Mouse (Mus musculus): ENCODE results near the gene Endou. TPM values are rescaled to one million over a fixed set of nuclear protein-coding genes. Genes with fewer than 3 reads are reported as not detected.

The Endou gene
- polyA plus RNA-seq, 1 experiment from 2014 or later = 0.66 TPM

DNA sequence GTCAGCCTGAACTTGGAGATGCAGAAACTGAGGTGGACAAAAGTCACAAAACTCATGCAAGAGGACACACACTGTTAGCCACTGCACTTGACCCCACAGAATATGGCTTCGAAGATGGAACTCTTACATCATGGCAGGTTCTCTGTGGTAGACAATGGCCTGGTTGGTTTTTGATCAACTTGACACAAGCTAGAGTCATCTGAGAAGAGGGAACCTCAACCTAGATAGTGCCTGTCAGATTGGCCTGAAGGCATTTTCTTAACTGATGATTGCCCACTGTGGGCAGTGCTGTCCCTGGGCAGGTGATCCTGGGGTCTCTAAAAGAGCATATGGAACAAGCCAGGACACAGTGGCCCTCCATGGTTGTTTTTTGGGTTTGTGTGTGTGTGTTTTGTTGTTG lies 15.4 kb downstream of the Endou start:
- H3K4me3 ChIP-seq (ENCODE audit: inconsistent target) = no peak overlapping the region
- no peaks in the 10 kb centered on the region for H3K79me2 ChIP-seq (ENCODE audit: inconsistent target)
- 91% methylated on average over 1 of the region's 1 CpGs for WGBS (ENCODE audit: missing documents)
- no peak overlapping the region for H3K27ac ChIP-seq
- H3K36me3 ChIP-seq (ENCODE audit: inconsistent target) = no peaks in the 10 kb centered on the region

DNA sequence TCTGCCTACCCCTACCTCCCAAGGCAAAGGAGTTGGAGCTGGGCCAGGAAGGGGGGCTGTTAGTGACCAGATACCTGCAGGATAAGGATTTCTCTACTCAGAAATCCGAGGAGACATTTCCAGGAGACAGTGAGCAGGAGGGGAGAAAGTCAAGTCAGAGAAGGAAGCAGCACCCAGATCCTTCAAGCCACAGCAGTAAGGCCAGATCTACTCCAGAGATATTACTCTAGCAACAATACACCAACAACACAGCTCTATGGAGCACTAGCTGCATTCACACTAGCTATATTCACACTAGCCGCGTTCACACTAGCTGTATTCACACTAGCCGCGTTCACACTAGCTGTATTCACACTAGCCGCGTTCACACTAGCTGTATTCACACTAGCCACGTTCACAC lies 16.1 kb downstream of the Endou start:
- no peaks in the 10 kb centered on the region for H3K79me2 ChIP-seq (ENCODE audit: inconsistent target)
- no peaks in the 10 kb centered on the region for H3K36me3 ChIP-seq (ENCODE audit: inconsistent target)
- no peak overlapping the region for H3K4me3 ChIP-seq (ENCODE audit: inconsistent target)
- no peak overlapping the region for H3K27ac ChIP-seq
- WGBS (ENCODE audit: missing documents) = 96% methylated on average over 8 of the region's 8 CpGs

DNA sequence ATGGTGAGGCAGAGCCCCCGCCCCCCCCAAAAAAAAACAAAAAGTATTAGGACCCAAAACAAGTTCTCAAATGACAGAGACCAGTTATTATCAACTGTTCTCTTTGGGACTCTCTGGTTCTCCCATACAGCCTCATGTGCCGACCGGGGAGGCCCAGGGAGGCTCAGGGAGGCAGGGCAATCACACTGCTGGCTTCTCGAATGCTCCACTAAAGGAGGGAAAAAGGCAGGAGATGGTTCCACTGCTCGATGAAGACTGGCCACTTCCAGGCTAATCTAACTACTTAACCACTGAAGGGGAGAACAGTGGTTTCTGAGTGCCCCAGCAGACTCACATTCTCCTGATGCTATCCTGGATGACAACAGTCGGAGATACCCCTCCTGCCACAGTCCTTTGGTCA lies 18.6 kb downstream of the Endou start:
- H3K36me3 ChIP-seq (ENCODE audit: inconsistent target) = no peaks in the 10 kb centered on the region
- H3K27ac ChIP-seq = no peak overlapping the region
- H3K79me2 ChIP-seq (ENCODE audit: inconsistent target) = no peaks in the 10 kb centered on the region
- no peak overlapping the region for H3K4me3 ChIP-seq (ENCODE audit: inconsistent target)
- WGBS (ENCODE audit: missing documents) = 85% methylated on average over 6 of the region's 6 CpGs

DNA sequence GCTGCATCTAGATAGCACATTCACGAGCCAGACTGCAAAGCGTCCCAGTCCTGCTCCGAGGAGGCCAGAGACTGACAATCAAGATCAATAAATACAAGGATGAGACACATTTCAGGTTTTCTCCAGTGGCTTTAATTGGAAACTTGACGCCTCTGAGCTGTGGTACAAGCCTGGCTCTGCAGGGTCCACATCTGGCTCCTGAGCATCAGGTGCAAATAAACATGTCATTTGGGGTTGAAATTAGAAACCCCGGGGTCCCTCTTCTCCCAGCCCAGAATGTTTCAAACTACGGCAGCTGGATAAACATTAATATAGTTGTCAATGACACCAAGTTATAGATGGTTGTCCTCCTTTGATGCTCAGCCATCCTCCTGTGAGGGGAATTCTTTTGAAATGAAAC lies 20.2 kb downstream of the Endou start:
- H3K79me2 ChIP-seq (ENCODE audit: inconsistent target) = no peaks in the 10 kb centered on the region
- H3K4me3 ChIP-seq (ENCODE audit: inconsistent target) = no peak overlapping the region
- H3K27ac ChIP-seq = no peak overlapping the region
- WGBS (ENCODE audit: missing documents) = 95% methylated on average over 6 of the region's 6 CpGs
- no peaks in the 10 kb centered on the region for H3K36me3 ChIP-seq (ENCODE audit: inconsistent target)

DNA sequence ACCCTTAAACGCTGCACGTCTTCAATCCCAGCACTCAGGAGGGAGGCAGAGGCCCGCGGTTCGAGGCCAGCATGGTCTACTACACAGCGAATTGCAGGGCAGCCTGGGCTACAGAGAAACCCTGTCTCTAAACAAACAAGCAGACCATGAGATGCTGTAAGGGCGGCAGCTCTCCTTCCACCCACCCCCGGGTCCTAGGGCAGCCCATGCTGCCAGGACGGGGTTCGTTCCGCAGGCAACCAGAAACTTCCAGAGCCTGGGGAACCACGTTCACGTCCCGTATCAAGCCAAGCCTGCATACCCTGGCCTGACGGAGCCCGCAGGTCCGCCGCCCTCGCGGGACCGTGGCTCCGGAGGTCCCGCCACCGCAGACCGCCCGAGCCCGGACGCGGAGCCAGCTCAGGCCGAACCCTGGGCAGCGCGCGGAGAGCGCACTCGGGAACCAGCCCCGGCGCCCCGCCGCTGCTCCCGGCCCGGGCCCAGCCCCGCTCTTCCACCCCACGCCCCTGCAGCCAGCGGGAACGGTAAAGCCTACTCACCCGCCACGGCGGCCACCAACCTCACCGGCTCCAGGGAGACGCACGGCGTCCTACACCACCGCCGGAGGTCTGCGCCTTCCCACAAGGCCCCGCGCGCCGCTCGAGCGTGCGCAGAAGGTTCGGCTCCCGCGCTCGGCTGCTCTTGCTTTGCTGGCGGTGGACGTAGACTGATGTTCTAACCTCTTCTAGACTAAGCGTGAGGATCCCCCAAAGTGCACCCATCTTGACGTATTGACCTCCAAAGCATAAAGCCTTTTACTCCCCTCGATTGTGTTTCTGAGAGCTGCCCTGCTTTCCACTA lies 25.7 kb downstream of the Endou start, which contains the start of gene Rpap3:
TSS of gene Rpap3 (minus strand) at position 615 of the 840 bp plus-strand sequence.
- Histone ChIP-seq H3K36me3 (ENCODE audit: inconsistent target) (peaks cover 9% of the 10 kb centered on the region; the same call in 1 of the 2 replicates), H3K79me2 (ENCODE audit: inconsistent target) (peaks cover 10% of the 10 kb centered on the region; the same call in 1 of the 2 replicates), H3K27ac (no peak within 1 kb of the TSS), H3K4me3 (ENCODE audit: inconsistent target) (peak within 1 kb of the TSS; percentile 67)
- WGBS (ENCODE audit: missing documents) = under 1% methylated on average over 71 of the region's 71 CpGs

DNA sequence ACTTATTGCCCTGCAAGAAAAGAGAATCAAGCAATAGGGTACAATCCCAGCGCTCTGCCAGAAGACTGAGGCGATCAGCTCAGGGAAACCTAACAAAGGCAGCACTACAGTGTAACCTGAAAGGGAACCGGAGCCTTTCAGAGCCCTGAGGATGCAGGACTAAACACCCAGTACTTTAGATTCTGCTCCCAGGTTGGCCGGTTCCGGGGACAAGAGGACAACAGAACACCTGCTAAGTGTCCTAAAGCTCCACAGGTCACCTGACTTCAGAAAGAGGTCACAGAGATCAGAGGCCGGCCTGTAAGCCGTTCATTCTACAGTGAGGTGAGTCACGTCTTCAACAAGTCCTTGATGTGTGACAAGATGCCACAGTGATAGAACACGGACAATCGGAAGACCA lies 34.5 kb downstream of the Endou start:
- Histone ChIP-seq H3K79me2 (ENCODE audit: inconsistent target) (no peaks in the 10 kb centered on the region), H3K36me3 (ENCODE audit: inconsistent target) (peaks cover 42% of the 10 kb centered on the region), H3K27ac (no peak overlapping the region), H3K4me3 (ENCODE audit: inconsistent target) (no peak overlapping the region)
- 98% methylated on average over 10 of the region's 10 CpGs for WGBS (ENCODE audit: missing documents)

DNA sequence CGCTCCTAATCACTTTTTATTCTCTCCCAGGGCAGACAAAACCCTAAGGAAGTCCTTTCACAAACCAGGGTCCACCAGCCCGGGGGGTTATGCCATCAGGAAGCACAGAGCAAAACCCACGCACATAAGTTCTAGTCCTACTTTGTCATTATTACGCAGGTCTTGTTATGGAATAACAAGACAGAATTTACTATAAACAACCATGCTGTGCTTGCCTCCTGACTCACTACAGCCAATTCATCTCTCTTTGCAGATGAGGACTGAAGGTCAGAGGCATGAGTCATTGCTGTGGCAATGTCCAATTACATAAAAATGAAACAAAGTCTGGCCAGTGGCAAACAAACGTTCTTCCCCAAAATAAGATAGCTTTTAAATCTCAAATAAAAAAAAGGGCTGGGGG lies 37.7 kb downstream of the Endou start:
- Histone ChIP-seq H3K4me3 (ENCODE audit: inconsistent target) (no peak overlapping the region), H3K79me2 (ENCODE audit: inconsistent target) (no peaks in the 10 kb centered on the region), H3K36me3 (ENCODE audit: inconsistent target) (peaks cover 32% of the 10 kb centered on the region; the same call in 1 of the 2 replicates), H3K27ac (no peak overlapping the region)
- WGBS (ENCODE audit: missing documents) = 78% methylated on average over 5 of the region's 5 CpGs

DNA sequence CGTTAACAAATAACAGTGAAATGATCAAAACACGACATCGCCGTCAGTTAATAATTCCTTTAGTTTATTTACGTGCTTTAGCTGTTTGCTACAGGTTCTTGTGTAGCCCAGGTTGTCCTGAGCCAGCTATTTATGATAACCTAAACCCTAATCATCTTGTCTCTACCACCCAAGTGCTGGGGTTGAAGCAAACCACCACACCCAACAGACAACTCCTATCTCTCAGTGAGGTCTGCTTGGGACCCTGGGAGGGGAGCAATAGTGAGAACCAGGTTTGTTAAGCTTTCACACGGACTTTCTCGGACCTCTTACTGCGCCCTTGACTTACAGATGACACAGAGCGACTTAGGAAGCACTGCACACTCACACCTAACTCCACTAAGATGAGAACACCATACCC lies 47.0 kb downstream of the Endou start:
- Histone ChIP-seq H3K4me3 (ENCODE audit: inconsistent target) (no peak overlapping the region), H3K79me2 (ENCODE audit: inconsistent target) (no peaks in the 10 kb centered on the region), H3K36me3 (ENCODE audit: inconsistent target) (peaks cover 71% of the 10 kb centered on the region), H3K27ac (no peak overlapping the region)
- WGBS (ENCODE audit: missing documents) = 98% methylated on average over 9 of the region's 9 CpGs

DNA sequence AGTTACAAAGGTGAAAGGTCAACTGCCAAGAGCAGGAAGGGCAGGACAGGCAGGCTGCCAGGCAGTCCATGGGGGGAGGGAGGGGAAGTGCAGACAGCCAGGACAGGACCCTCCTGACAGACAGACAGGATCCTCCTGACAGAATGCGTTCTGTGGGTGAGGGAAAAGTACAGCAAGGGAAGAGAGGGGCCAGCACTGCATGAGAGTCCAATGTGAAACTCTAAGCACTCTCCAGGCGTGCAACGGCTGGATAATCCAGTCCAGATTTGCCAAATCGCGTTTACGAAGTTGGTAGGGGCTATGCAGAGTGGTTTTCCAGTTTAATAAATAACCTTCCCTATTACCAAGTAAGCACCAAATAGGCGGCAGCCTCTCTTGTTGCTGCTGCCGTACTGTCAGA lies 49.1 kb downstream of the Endou start:
- WGBS (ENCODE audit: missing documents) = 94% methylated on average over 8 of the region's 8 CpGs
- Histone ChIP-seq H3K79me2 (ENCODE audit: inconsistent target) (no peaks in the 10 kb centered on the region), H3K36me3 (ENCODE audit: inconsistent target) (peaks cover 81% of the 10 kb centered on the region), H3K27ac (no peak overlapping the region), H3K4me3 (ENCODE audit: inconsistent target) (no peak overlapping the region)

DNA sequence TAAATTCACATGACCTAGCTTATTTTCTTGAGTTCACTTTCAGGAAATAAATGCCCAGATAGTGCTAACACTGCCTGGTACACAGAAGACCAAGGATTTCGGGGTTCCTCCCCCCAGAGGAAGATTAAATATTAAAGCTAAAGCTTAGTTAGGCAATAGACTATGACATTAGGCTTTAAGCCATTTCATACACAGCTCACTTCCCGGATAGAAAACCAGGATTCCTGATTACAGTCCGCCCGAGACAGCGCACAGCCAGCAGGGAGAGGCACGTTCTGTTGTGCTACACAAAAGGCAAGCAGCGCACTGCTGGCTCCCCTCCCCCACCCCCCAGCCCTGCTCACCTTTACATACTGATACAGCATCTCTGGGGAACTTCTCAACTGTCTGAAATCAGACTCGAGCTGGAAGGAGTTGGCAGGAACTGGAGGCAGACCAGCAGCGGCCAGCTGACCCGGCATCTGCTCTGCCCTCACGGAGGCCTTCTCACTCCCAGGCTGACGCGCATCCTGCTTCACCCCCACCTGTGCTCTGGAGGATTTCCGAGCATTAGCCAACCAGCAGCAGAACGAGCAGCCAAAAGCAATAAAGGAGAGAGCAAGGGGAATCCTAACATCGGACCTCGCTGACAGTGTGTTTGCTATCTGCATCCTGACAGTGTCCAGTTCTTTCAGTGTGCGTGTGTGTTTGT lies 51.0 kb downstream of the Endou start:
- Histone ChIP-seq H3K4me3 (ENCODE audit: inconsistent target) (no peak overlapping the region), H3K27ac (no peak overlapping the region), H3K79me2 (ENCODE audit: inconsistent target) (no peaks in the 10 kb centered on the region), H3K36me3 (ENCODE audit: inconsistent target) (peaks cover 68% of the 10 kb centered on the region)
- 95% methylated on average over 18 of the region's 18 CpGs for WGBS (ENCODE audit: missing documents)

DNA sequence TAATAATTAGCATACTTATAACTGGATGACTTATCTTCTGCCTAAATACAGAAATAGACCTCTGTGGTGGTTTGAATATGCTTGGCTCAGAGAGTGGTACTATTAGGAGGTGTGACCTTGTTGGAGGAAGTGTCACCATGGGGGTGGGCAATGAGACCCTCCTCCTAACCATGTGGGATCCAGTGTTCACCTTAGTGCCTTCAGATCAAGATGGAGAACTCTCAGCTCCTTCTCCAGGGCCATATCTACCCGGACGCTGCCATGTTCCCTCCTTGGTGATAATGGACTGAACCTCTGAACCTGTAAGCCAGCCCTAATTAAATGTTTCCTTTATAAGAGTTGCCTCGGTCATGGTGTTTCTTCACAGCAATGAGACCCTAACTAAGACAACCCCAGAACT lies 53.8 kb downstream of the Endou start:
- no peak overlapping the region for H3K4me3 ChIP-seq (ENCODE audit: inconsistent target)
- no peak overlapping the region for H3K27ac ChIP-seq
- H3K79me2 ChIP-seq (ENCODE audit: inconsistent target) = no peaks in the 10 kb centered on the region
- peaks cover 49% of the 10 kb centered on the region for H3K36me3 ChIP-seq (ENCODE audit: inconsistent target)
- WGBS (ENCODE audit: missing documents) = 95% methylated on average over 3 of the region's 3 CpGs

GRCm38 (mm10) chr15:97675927-97676326 lies 55.2 kb downstream of the Endou start:
- 94% methylated on average over 12 of the region's 13 CpGs for WGBS (ENCODE audit: missing documents)
- Histone ChIP-seq H3K4me3 (ENCODE audit: inconsistent target) (no peak overlapping the region), H3K36me3 (ENCODE audit: inconsistent target) (peaks cover 37% of the 10 kb centered on the region), H3K27ac (no peak overlapping the region), H3K79me2 (ENCODE audit: inconsistent target) (no peaks in the 10 kb centered on the region)

- Histone ChIP-seq H3K4me3 (ENCODE audit: inconsistent target) (no peak overlapping the region), H3K27ac (no peak overlapping the region), H3K79me2 (ENCODE audit: inconsistent target) (no peaks in the 10 kb centered on the region), H3K36me3 (ENCODE audit: inconsistent target) (peaks cover 25% of the 10 kb centered on the region)
- 100% methylated on average over 4 of the region's 4 CpGs for WGBS (ENCODE audit: missing documents)
Measured at GRCm38 (mm10) chr15:97674423-97674822, 56.7 kb downstream of the Endou start.

GRCm38 (mm10) chr15:97673256-97674000 lies 57.7 kb downstream of the Endou start:
- H3K27ac ChIP-seq = no peak overlapping the region
- H3K79me2 ChIP-seq (ENCODE audit: inconsistent target) = no peaks in the 10 kb centered on the region
- peaks cover 25% of the 10 kb centered on the region for H3K36me3 ChIP-seq (ENCODE audit: inconsistent target)
- WGBS (ENCODE audit: missing documents) = 91% methylated on average over 7 of the region's 7 CpGs
- H3K4me3 ChIP-seq (ENCODE audit: inconsistent target) = no peak overlapping the region

All from macrophage (primary cell).